Mouse (Mus musculus): ENCODE data around the gene Pde4c.

The Pde4c gene

DNA sequence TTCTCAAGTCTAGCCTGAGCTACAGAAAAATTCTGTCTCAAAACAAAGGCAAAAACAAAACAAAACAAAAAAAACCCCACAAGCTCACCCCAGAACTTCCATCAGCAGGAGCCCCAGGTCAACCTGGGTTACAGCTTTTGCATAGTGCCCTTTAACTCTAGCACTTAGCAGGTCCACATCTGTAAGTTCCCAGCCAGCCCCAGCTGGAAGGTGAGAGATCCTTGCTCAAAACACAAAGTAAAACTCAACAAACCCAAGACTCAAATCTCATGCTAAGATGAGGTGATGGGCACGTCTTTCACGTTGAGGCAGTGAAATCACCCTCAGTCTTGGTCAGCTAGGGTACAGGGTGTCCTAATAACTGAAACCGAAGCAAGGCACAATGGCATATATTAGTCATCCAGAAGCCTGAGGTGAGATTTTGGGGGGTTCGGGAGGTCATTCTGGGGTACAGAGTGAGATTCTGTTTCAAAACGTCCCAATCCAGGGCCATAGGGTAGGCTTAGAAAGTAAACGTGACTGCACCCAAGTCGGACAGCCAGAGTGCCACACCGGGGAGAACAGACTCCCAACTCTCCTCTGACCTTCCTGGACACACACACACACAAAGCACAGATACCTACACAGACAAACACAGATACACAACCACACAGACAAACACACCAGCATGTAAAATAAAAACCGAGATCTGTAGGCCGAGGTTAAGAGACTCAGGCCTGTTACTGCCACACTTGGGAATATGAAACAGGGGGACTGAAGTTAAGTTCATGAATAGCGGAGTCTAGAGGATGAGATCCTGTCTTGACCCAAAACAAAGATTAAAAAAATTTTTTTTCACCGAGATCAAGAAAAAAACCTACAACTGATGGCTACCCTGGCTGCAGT, 25.9 kb upstream of the Pde4c start:
- no peak for DNase-seq (ENCODE audit: low read depth, low spot score)

DNA sequence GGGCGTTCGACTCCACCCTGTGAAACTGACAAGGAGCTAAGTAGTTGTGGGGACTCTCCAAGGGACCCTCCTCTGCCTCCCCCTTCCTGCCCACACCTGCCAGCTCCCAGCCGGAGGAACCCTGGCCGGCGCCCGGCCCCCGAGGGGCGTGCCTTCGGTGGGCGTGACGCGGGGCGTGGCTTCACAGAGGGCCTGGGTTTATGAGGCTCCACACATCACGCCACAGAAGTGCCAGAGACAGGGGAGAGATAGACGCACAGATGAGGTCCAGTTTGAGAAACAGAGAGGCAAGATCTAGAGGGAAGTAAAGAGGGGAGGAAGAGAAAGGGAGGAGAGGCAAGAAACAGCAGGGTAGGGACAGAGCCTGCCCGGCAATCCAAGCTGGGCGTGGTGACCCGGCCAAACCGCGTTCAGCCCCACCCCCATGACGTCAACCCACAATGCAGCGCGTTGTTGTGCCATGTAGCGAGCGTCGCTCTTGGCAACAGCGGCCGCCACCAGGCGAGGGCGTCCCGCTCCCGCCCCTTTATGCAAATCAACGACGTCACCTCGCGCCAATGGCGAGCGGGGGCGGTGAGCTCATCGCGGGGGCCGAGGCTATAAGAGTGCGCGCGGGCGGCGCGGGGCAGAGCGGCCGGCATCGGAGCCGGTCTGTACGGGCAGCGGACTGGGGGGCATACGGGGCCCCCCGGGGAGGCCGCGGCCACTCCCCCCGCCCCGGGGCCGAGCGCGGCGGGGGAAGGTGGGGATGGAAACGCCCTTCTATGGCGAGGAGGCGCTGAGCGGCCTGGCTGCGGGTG, 25.0 kb upstream of the Pde4c start, which contains the start of gene Jund:
Jund (plus strand) TSS at position 640 of the 800 bp plus-strand sequence.
- peak; percentile 100 for DNase-seq (ENCODE audit: low read depth, low spot score)

DNA sequence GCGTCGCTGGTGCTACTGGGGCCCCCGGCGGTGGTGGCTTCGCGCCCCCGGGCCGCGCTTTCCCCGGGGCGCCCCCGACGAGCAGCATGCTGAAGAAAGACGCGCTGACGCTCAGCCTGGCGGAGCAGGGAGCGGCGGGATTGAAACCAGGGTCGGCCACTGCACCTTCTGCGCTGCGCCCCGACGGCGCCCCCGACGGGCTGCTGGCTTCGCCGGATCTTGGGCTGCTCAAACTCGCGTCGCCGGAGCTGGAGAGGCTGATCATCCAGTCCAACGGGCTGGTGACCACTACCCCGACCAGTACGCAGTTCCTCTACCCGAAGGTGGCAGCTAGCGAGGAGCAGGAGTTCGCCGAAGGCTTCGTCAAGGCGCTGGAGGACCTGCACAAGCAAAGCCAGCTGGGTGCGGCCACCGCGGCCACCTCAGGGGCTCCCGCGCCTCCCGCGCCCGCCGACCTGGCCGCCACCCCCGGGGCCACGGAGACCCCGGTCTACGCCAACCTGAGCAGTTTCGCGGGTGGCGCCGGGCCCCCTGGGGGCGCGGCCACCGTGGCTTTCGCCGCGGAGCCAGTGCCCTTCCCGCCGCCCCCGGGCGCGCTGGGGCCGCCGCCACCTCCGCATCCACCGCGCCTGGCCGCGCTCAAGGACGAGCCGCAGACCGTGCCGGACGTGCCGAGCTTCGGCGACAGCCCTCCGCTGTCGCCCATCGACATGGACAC, 24.2 kb upstream of the Pde4c start:
- peak; percentile 50 for DNase-seq (ENCODE audit: low read depth, low spot score)

DNA sequence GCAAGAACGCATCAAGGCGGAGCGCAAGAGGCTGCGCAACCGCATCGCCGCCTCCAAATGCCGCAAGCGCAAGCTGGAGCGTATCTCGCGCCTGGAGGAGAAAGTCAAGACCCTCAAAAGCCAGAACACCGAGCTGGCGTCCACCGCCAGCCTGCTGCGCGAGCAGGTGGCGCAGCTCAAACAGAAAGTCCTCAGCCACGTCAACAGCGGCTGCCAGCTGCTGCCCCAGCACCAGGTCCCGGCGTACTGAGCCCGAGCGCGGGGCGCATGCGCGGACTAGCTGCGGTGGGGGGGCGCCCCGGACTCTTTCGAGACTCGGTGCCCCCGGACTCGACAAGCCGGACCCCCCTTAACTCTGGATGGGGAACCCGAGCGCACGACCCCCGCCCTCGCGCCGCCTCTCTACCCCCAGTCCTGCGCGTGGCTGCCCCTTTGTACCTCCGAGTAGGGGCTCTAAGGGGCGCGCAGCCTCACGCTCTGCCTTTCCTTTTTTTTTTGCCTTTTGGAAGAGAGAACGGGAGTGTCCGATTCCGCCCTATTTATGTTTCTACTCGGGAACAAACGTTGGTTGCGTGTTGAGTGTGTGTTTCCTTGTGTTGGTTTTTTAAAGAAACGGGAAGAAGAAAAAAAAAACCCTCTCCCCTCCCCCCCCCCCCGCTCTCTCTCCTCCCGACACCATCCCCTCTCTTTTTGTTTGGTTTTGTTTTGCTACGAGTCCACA, 23.5 kb upstream of the Pde4c start:
- peak; percentile 68 for DNase-seq (ENCODE audit: low read depth, low spot score)

DNA sequence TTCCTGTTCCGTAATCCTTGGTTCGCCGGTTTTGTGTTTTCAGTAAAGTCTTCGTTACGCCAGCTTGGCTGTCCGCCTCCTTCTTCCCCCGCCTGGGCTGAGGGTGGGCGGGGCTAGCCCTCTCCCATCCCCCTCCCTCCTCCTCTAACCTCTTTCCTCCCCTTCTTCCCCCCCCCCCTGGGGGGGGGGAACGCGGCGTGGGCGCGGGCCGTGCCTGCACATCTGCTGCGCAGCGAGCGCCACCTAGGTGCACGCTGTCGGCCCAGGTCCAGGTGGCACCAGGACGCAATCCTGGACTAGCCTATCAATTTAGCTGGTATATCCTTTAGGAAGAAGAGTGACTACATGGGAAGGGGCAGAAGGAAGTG, 23.0 kb upstream of the Pde4c start:
- peak; percentile 95 for DNase-seq (ENCODE audit: low read depth, low spot score)

DNA sequence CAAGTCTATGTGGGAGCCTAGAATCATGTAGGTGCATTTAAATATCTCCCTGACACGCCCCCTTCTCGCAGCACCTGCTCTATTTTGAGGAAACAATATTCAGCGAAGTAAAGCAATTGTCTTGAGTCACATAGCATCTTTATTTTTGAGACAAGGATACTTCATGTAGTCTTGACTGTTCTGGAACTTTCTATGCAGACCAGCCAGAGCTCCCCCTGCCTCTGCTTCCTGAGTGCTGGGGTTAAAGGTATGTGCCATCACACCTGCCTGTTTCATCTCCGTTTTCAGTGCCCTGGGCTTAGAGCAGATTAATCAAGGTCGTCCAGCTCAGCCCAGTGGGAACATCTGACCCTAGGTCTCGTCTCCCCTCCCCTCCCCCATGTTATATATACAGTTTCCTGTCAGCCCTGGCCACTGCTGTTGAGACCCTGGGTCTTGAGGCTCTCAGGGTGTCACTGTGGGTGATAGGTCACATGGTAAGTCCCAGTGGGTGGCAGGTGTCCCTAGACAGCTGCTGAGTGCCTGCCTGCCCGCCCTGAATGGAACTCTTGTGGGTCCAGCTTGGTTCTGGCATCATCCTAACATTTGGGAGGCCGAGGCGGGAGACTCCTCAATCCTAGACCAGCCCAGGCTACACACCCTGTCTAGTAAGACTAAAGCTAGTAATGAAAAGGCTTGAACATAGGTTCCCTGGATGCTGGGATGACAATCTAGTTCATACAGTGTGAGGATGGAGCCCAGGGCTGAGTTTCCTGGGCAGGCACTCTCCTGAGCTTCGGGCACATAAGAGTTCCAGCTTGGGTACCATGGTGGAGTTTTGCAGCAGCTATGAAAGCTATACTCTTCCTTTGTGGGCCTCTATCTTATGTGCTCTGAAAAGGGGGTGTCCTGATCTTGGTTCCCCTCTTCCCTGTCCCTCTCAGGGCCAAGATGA, 22.2 kb upstream of the Pde4c start:
- DNase-seq (ENCODE audit: low read depth, low spot score), result no peak

DNA sequence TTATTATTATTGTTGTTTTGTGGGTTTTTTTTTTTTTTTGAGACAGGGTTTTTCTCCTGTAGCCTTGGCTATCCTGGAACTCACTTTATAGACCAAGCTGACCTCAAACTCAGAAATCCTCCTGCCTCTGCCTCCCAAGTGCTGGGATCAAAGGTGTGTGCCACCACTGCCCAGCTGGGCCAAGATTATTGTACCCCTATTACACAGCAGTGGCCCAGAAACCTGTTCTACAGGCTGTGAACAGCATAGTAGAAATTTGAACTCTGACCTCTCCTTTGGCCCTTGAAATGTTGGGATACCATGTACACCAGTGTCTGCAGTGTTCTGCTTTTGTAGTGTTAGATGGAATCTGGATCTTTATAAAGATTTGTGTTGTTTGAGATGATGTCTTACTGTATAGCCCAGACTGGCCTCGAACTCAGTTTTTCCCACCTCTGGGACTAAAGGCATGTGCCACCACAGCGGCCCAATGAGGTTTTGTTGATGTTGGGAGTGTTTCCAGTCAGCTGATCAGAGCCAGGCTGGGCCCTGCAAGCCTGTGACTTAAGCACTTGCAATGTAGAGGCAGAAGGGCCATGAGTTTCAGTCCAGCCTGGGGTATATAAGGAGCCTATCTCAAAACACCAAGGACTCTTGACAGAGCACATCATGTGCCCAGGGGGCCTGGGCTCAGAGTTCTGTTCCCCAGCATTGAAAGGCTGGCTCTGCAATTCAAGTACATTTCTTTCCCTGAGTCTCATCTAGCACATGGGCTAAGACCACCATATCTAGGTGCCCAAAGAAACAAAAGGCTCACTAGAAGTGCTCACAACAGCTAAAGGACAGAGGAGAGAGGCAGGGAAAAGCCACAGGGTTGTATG, 21.3 kb upstream of the Pde4c start:
- DNase-seq (ENCODE audit: low read depth, low spot score), result no peak

DNA sequence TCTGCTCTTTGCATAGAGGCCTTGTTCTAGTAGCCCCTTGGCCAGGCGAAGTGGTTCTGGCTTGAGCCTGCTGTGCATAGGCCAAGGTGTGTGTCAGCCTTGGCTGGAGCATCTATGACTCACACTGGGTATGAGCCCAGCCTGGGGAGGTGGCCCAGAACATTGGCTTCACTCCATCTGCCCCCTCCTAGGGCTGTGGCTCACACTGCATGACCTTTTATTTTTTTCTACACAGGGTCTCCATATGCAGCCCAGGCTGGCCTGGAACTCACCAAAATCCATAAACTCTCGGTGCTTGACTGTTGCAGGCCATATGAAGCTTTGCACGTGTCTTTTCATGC, 20.7 kb upstream of the Pde4c start:
- no peak for DNase-seq (ENCODE audit: low read depth, low spot score)

DNA sequence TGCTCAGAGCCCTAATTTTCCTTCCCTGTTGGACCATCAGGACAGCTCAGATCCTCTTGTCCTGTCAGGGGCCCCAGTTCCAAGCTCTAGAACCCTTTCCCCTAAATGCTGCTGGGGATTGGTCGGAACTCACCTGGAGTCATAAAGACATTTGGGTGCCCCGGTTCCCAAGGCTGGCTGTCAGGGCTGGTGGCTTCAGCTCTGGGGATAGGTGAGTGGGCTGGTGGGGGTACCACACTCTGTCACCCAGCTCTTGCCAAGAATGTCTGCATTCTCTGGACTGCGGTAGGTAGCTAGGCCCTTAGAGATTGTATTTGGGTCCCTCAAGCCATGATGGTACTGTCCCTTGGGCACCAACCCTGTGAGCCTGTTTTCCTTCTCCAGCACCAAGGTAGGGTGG, 20.2 kb upstream of the Pde4c start, which contains the start of gene Iqcn:
Iqcn (plus strand) TSS at position 171 of the 400 bp plus-strand sequence.
- DNase-seq (ENCODE audit: low read depth, low spot score), result no peak

GRCm38 (mm10) chr8:70708281-70708680, 15.2 kb upstream of the Pde4c start:
- DNase-seq (ENCODE audit: low read depth, low spot score), result no peak

DNA sequence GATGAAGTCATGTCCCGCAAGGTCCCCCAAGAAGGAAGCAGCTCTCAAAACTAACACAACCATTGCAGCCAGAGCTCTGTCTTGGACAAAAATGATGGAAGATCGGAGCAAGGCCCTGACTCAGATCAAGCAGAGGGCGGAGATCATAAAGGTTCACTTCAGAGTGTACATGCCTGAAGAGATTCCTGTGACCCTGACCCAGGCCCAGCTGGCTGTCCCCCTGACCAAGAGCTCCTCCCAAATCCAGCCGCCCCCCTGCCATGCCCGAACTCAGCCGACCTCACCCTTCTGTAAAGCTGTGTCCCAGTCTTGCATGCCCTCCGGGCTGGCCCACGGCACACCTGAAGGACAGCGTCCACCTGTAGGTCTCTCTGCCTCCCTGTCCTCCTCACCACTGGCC, 13.7 kb upstream of the Pde4c start:
- DNase-seq (ENCODE audit: low read depth, low spot score), result no peak

GRCm38 (mm10) chr8:70710296-70710695, 13.2 kb upstream of the Pde4c start:
- DNase-seq (ENCODE audit: low read depth, low spot score), result no peak

DNA sequence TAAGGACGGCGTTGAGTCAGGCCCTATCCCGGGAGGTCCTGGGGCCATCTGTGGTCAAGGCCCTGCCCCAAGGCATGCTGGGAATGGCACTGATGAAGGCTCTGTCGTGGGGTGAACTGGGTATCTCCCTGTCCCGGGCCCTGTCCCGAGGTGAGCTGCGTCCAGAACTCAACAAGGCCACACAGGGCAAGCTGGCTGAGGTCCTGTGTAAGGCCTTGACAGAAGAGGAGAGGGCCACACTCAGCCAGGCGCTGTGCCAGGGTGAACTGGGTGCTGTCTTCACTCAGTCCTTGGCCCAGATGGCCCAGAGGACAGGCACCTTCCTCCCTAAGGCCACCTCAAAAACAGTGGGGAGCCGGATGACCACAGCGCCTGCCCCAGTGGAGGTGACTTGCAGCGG, 12.5 kb upstream of the Pde4c start:
- DNase-seq (ENCODE audit: low read depth, low spot score), result no peak

DNA sequence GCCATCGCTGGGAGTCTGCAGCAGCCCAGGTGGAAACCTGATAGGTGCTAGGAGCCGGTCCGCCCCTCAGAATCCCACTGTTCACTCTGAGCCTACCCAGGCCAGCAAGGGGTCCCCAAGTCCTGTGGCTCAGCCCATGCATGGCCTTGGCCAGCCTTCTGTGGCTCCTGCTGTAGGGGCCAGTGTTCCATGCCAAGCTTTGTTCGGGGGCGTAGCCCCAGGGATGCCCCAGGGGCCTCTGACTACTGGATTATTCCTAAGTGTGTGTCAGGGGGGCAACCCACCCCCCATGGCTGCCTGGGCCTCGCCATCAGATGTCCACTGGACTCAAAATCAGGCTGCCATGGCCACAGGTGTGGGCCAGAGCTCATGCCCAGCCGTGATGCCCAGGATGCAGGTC, 9.5 kb upstream of the Pde4c start:
- DNase-seq (ENCODE audit: low read depth, low spot score), result no peak

DNA sequence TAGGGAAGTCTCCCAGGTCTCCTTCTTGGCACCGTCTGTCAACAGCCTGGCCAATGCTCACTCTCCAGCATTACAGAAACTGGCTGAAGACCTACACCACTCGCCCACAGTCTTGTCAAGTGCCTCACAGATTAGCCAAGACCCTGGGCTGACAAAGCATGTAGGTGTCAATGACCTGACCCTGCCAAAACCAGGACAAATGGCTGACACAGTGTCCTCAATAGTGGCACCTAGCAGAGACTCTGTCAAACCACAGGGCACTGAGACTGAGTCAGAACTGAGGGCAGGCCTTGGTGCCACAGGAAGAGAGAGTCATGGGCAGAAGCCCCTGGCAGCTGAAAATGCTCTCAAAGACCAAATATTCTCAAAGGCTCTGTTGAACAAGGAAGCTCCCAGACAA, 8.4 kb upstream of the Pde4c start:
- DNase-seq (ENCODE audit: low read depth, low spot score), result no peak

GRCm38 (mm10) chr8:70716521-70717400, 6.8 kb upstream of the Pde4c start:
- DNase-seq (ENCODE audit: low read depth, low spot score), result peak; percentile 42

DNA sequence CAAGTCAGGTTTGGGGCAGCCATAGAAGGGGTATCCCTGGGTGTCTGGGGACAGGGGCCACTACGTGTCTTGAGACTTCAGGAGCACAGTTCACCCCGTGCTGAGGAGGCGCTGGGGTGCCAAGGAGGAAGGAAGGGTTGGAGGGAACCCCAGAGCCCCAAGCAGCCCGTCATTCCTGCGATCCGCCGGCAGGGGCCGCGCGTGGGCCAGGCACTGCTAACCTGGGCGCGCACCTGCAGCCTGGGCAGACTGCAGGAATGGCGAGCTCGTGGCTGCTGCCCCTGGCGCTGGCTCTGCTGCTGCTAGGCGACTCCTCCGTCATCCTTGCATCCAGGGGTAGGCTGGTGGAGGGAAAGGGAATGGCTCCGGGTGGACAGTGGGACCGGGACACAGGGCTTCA, 5.2 kb upstream of the Pde4c start, which contains the start of gene Gm3336:
Gm3336 (plus strand) TSS at position 247 of the 400 bp plus-strand sequence.
- peak; percentile 77 for DNase-seq (ENCODE audit: low read depth, low spot score)

DNA sequence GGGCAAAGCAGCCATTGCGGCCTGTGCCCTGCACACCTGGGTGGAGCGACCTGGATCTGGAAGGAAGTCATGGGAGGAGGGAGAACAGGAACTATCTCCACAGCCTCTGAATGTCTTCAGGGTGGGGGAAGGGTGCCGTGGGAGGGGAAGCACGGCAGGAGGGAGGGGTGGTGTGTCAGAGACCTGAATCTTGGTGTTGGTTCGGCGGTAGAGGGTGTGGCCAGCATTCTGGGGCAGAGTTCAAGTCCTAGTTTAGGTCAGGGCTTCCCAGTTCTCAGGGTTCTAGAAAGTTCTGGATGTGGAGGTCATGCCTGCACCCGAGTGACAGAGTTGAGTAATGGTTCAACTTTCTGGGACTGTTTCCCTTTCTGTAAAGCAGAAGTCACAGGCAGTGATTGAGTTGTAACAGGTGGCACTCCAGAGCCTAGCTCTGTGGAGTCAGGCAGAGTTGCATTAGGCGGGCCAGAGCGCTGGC, 3.7 kb upstream of the Pde4c start:
- DNase-seq (ENCODE audit: low read depth, low spot score), result peak; percentile 65

Measured in ES-CJ7 (cell line).